Mouse (Mus musculus): ENCODE data around the gene Calhm5. TPM values are rescaled to one million over a fixed set of nuclear protein-coding genes. Genes with fewer than 3 reads are reported as not detected.

The Calhm5 gene
- polyA plus RNA-seq, 1 experiment from 2014 or later = 0.02 TPM

GRCm38 (mm10) chr10:34128391-34128790 is 32.1 kb upstream of the Calhm5 start:
- Histone ChIP-seq H3K36me3 (replicated peaks; ENCODE audit: insufficient read depth, low read length) (no peaks in the 10 kb centered on the region), H3K4me3 (ENCODE audit: low read depth, low read length) (no peak overlapping the region), H3K9me3 (ENCODE audit: low read length) (no peaks in the 10 kb centered on the region), H3K4me2 (ENCODE audit: low read depth, low read length) (peak overlapping the region; percentile 70; the same call in 1 of the 2 replicates), H3K4me1 (ENCODE audit: insufficient read depth) (peaks cover 6% of the 10 kb centered on the region; the same call in 1 of the 2 replicates), H3K9ac (replicated peaks) (no peak overlapping the region), H3K27ac (ENCODE audit: low read depth) (peak overlapping the region; percentile 17), H3K27me3 (ENCODE audit: insufficient read depth, low read length) (no peaks in the 10 kb centered on the region)
- no peak for TF ChIP-seq CTCF (IDR thresholded peaks at IDR 0.05; ENCODE audit: low read depth)
- TF ChIP-seq EP300 (IDR thresholded peaks at IDR 0.05; ENCODE audit: low read depth) = no peak
- ATAC-seq (0 out of 2 replicates have a peak, but pooled peaks have one; percentile 7), DNase-seq (no peak)
- 56% methylated on average over 6 of the region's 6 CpGs for WGBS (ENCODE audit: insufficient replicate concordance)

- Histone ChIP-seq H3K4me2 (ENCODE audit: low read depth, low read length) (peak within 1 kb of the TSS; percentile 70), H3K4me3 (ENCODE audit: low read depth, low read length) (peak within 1 kb of the TSS; percentile 46), H3K36me3 (replicated peaks; ENCODE audit: insufficient read depth, low read length) (no peaks in the 10 kb centered on the region), H3K9me3 (ENCODE audit: low read length) (no peaks in the 10 kb centered on the region), H3K4me1 (ENCODE audit: insufficient read depth) (peaks cover 6% of the 10 kb centered on the region; the same call in 1 of the 2 replicates), H3K27me3 (ENCODE audit: insufficient read depth, low read length) (no peaks in the 10 kb centered on the region), H3K27ac (ENCODE audit: low read depth) (peak within 1 kb of the TSS; percentile 17), H3K9ac (replicated peaks) (peak within 1 kb of the TSS; percentile 35; the same call in 1 of the 2 replicates)
- peak; percentile 26 for DNase-seq
- ATAC-seq = peak; percentile 44
- TF ChIP-seq CTCF (IDR thresholded peaks at IDR 0.05; ENCODE audit: low read depth) (no peak), EP300 (IDR thresholded peaks at IDR 0.05; ENCODE audit: low read depth) (no peak)
- WGBS (ENCODE audit: insufficient replicate concordance) = 10% methylated on average over 44 of the region's 44 CpGs
Observed at GRCm38 (mm10) chr10:34127392-34128378, 31.4 kb upstream of the Calhm5 start, which contains the start of gene Calhm6. Gene Calhm6 (minus strand): TSS chr10:34127984.

- H3K36me3 ChIP-seq (replicated peaks; ENCODE audit: insufficient read depth, low read length) = no peaks in the 10 kb centered on the region
- no peak overlapping the region for H3K9ac ChIP-seq (replicated peaks)
- H3K4me3 ChIP-seq (ENCODE audit: low read depth, low read length) = no peak overlapping the region
- H3K27ac ChIP-seq (ENCODE audit: low read depth) = no peak overlapping the region
- H3K9me3 ChIP-seq (ENCODE audit: low read length) = no peaks in the 10 kb centered on the region
- no peak overlapping the region for H3K4me2 ChIP-seq (ENCODE audit: low read depth, low read length)
- H3K4me1 ChIP-seq (ENCODE audit: insufficient read depth) = no peaks in the 10 kb centered on the region
- no peak for DNase-seq
- ATAC-seq = no peak
- H3K27me3 ChIP-seq (ENCODE audit: insufficient read depth, low read length) = no peaks in the 10 kb centered on the region
- TF ChIP-seq EP300 (IDR thresholded peaks at IDR 0.05; ENCODE audit: low read depth) (no peak), CTCF (IDR thresholded peaks at IDR 0.05; ENCODE audit: low read depth) (no peak)
- WGBS (ENCODE audit: insufficient replicate concordance) = 77% methylated on average over 2 of the region's 2 CpGs
Observed at GRCm38 (mm10) chr10:34118421-34118820, 22.1 kb upstream of the Calhm5 start.

- Histone ChIP-seq H3K4me1 (ENCODE audit: insufficient read depth) (no peaks in the 10 kb centered on the region), H3K9ac (replicated peaks) (no peak overlapping the region), H3K4me3 (ENCODE audit: low read depth, low read length) (no peak overlapping the region), H3K36me3 (replicated peaks; ENCODE audit: insufficient read depth, low read length) (no peaks in the 10 kb centered on the region), H3K27ac (ENCODE audit: low read depth) (no peak overlapping the region), H3K4me2 (ENCODE audit: low read depth, low read length) (no peak overlapping the region), H3K9me3 (ENCODE audit: low read length) (no peaks in the 10 kb centered on the region), H3K27me3 (ENCODE audit: insufficient read depth, low read length) (no peaks in the 10 kb centered on the region)
- no peak for DNase-seq
- TF ChIP-seq CTCF (IDR thresholded peaks at IDR 0.05; ENCODE audit: low read depth) (no peak), EP300 (IDR thresholded peaks at IDR 0.05; ENCODE audit: low read depth) (no peak)
- ATAC-seq = no peak
Observed at GRCm38 (mm10) chr10:34117770-34118169, 21.5 kb upstream of the Calhm5 start.

- WGBS (ENCODE audit: insufficient replicate concordance) = 44% methylated on average over 3 of the region's 3 CpGs
Observed at GRCm38 (mm10) chr10:34117131-34117530, 20.8 kb upstream of the Calhm5 start.

GRCm38 (mm10) chr10:34111964-34112738 is 15.8 kb upstream of the Calhm5 start:
- TF ChIP-seq EP300 (IDR thresholded peaks at IDR 0.05; ENCODE audit: low read depth) (no peak), CTCF (IDR thresholded peaks at IDR 0.05; ENCODE audit: low read depth) (no peak)
- Histone ChIP-seq H3K27me3 (ENCODE audit: insufficient read depth, low read length) (no peaks in the 10 kb centered on the region), H3K4me3 (ENCODE audit: low read depth, low read length) (no peak overlapping the region), H3K9ac (replicated peaks) (no peak overlapping the region), H3K36me3 (replicated peaks; ENCODE audit: insufficient read depth, low read length) (no peaks in the 10 kb centered on the region), H3K27ac (ENCODE audit: low read depth) (no peak overlapping the region), H3K4me2 (ENCODE audit: low read depth, low read length) (no peak overlapping the region), H3K4me1 (ENCODE audit: insufficient read depth) (no peaks in the 10 kb centered on the region), H3K9me3 (ENCODE audit: low read length) (no peaks in the 10 kb centered on the region)
- DNase-seq (no peak), ATAC-seq (no peak)
- WGBS (ENCODE audit: insufficient replicate concordance) = 76% methylated on average over 4 of the region's 4 CpGs

More at GRCm38 (mm10) chr10:34117131-34117530, 20.8 kb upstream of the Calhm5 start:
- Histone ChIP-seq H3K9ac (replicated peaks) (no peak overlapping the region), H3K4me1 (ENCODE audit: insufficient read depth) (no peaks in the 10 kb centered on the region), H3K27ac (ENCODE audit: low read depth) (no peak overlapping the region), H3K36me3 (replicated peaks; ENCODE audit: insufficient read depth, low read length) (no peaks in the 10 kb centered on the region), H3K4me3 (ENCODE audit: low read depth, low read length) (no peak overlapping the region), H3K9me3 (ENCODE audit: low read length) (no peaks in the 10 kb centered on the region), H3K4me2 (ENCODE audit: low read depth, low read length) (no peak overlapping the region), H3K27me3 (ENCODE audit: insufficient read depth, low read length) (no peaks in the 10 kb centered on the region)
- DNase-seq = no peak
- ATAC-seq = no peak
- TF ChIP-seq EP300 (IDR thresholded peaks at IDR 0.05; ENCODE audit: low read depth) = no peak
- no peak for TF ChIP-seq CTCF (IDR thresholded peaks at IDR 0.05; ENCODE audit: low read depth)
